ENCODE assay signal across 18 mouse cellular contexts in the genomic region with DNA sequence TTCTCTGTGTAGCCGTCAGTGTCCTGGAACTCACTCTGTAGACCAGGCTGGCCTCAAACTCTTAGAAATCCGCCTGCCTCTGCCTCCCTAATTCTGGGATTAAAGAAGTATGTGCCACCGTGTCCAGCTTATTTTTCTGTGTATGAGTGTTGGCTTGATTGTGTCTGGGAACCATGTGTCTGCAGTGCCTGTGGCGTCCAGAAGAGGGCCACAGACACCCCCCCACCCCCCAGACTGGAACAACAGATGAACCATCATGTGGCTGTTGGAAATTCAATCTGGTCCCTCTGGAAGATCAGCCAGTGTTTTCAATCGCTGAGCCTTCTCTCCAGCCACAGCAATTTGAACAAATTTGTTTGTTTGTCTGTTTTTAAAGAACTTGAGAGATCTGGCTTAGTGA. TPM values are rescaled to one million over a fixed set of nuclear protein-coding genes. Genes with fewer than 3 reads are reported as not detected.
DNase-seq lines count a peak whose midpoint lies in the region; ATAC-seq and TF ChIP-seq lines count a peak whose summit lies in the region.
"Had no signal": no experiment of that assay in that cellular context is flagged by ENCODE, and none has a peak within 500 bp of the region (broad histone marks: within the 10 kb centered on the region; RNA-seq: fewer than 3 reads in every experiment).

No protein-coding gene starts in this region.

- H3K79me2 ChIP-seq in heart, adult 2 months (replicated peaks; ENCODE audit: control insufficient read depth, insufficient read depth, low read length): no peaks in the 10 kb centered on the region

- H3K27me3 ChIP-seq in heart, adult 2 months (ENCODE audit: control insufficient read depth, insufficient read depth, low read length): no peaks in the 10 kb centered on the region
- no peaks in the 10 kb centered on the region for H3K27me3 ChIP-seq in G1E (ENCODE audit: insufficient read depth, low read length)
- H3K27me3 ChIP-seq: heart, embryonic 12.5 days; limb, embryonic 15.5 days had no signal

- no peaks in the 10 kb centered on the region for H3K4me1 ChIP-seq in heart, adult 2 months (ENCODE audit: control insufficient read depth, insufficient read depth, low read length)
- no peaks in the 10 kb centered on the region for H3K4me1 ChIP-seq in lung, adult 2 months (ENCODE audit: control insufficient read depth, insufficient read depth, low read length)
- no peaks in the 10 kb centered on the region for H3K4me1 ChIP-seq in G1E (ENCODE audit: insufficient read depth, low read depth, low read length)
- H3K4me1 ChIP-seq: limb, embryonic 15.5 days had no signal

- no peak for TF ChIP-seq EP300 in heart, adult 2 months (IDR thresholded peaks at IDR 0.05; ENCODE audit: insufficient read depth, low read depth, low read length)

- H3K4me3 ChIP-seq in heart, adult 2 months: no peak overlapping the region
- no peak overlapping the region for H3K4me3 ChIP-seq in lung, adult 2 months (replicated peaks; ENCODE audit: extremely low read depth, low read depth, low read length)
- no peak overlapping the region for H3K4me3 ChIP-seq in G1E (ENCODE audit: low read depth, low read length)
- H3K4me3 ChIP-seq: embryonic facial prominence, embryonic 10.5 days; heart, embryonic 12.5 days; limb, embryonic 15.5 days; myocyte had no signal

- H3K36me3 ChIP-seq in heart, adult 2 months (ENCODE audit: control insufficient read depth, insufficient read depth, low read length): no peaks in the 10 kb centered on the region
- no peaks in the 10 kb centered on the region for H3K36me3 ChIP-seq in G1E (replicated peaks)
- H3K36me3 ChIP-seq: embryonic facial prominence, embryonic 10.5 days; heart, embryonic 12.5 days; limb, embryonic 15.5 days had no signal

- DNase-seq in heart, adult 2 months: no peak
- DNase-seq in heart, adult 8-10 months (ENCODE audit: low spot score): no peak
- DNase-seq in lung, adult 2 months: no peak
- DNase-seq in lung, postnatal 14 days: no peak
- no peak for DNase-seq in G1E (ENCODE audit: low spot score)
- DNase-seq in right cerebral cortex, adult 2 months (ENCODE audit: low spot score in 2 of 2): no peak
- DNase-seq in kidney, postnatal 36 days: no peak
- DNase-seq: adrenal gland, postnatal 36 days; gastrocnemius, postnatal 10 days; kidney, postnatal 10 days had no signal

- peak; percentile 42 for TF ChIP-seq CTCF in heart, adult 2 months (IDR thresholded peaks at IDR 0.05)
- 0 out of 2 replicates have a peak, but pooled peaks have one; percentile 6 for TF ChIP-seq CTCF in lung, adult 2 months (IDR thresholded peaks at IDR 0.05; ENCODE audit: insufficient read depth, low read length)
- TF ChIP-seq CTCF in G1E (IDR thresholded peaks at IDR 0.05; ENCODE audit: low read depth, low read length): 0 out of 2 replicates have a peak, but pooled peaks have one; percentile 12

- intact Hi-C loops in heart, adult 2 months (cut with DNase I): no loop called here

- H3K27ac ChIP-seq in heart, adult 2 months: no peak overlapping the region
- H3K27ac ChIP-seq: embryonic facial prominence, embryonic 10.5 days; limb, embryonic 15.5 days had no signal

- WGBS in heart, adult 2 months: 50% methylated on average over 5 of the region's 5 CpGs
- 49% methylated on average over 5 of the region's 5 CpGs for WGBS in lung, adult 2 months

- ATAC-seq in G1E (ENCODE audit: extremely low read depth, insufficient number of reproducible peaks, low FRiP score, poor library complexity, severe bottlenecking): no peak
- peak; percentile 35; the same call in 1 of the 2 replicates for ATAC-seq in erythroblast, adult 5-6 weeks (replicated peaks; ENCODE audit: low FRiP score, poor library complexity, severe bottlenecking)
- ATAC-seq: CD4-positive, CD25-positive, alpha-beta regulatory T cell, adult 4 months had no signal

- no peak overlapping the region for H3K9ac ChIP-seq in heart, adult 2 months (ENCODE audit: low read depth, low read length)
- H3K9ac ChIP-seq: heart, embryonic 12.5 days; limb, embryonic 15.5 days had no signal

- no peak for TF ChIP-seq POLR2A in heart, adult 2 months (IDR thresholded peaks at IDR 0.05; ENCODE audit: insufficient read depth, low read depth, low read length)
- no peak for TF ChIP-seq POLR2A in lung, adult 2 months (IDR thresholded peaks at IDR 0.05; ENCODE audit: borderline replicate concordance, extremely low read depth, low read depth, low read length)

- no peaks in the 10 kb centered on the region for H3K9me3 ChIP-seq in G1E (replicated peaks)
- H3K9me3 ChIP-seq: embryonic facial prominence, embryonic 10.5 days; heart, embryonic 12.5 days; limb, embryonic 15.5 days had no signal

RNA-seq across cellular contexts. Expression of a gene that starts 7.2 kb away (rescaled TPM):
- 1 to 10 TPM in 1 of 2 experiments, under 1 TPM in 1; 0.32 to 1.1 TPM for total RNA-seq in heart, adult 2 months (2021)
- polyA plus RNA-seq in heart, adult 2 months (2012; rRNA removed): 1.1 and 2.8 TPM in 2 replicates
- total RNA-seq in heart, adult 8-10 months (2022): 1 to 10 TPM in 1 of 4 experiments, under 1 TPM in 3; 0.37 to 1.0 (median 0.73) TPM
- polyA plus RNA-seq in lung, adult 2 months (2012; rRNA removed): 33.9 and 34.5 TPM in 2 replicates
- 1.4 and 2.3 TPM in 2 replicates for total RNA-seq in G1E (2014; fragmentation: Nextera tagmentation)
- total RNA-seq in G1E (2017): 0.70 and 0.76 TPM in 2 replicates
- 10.2 and 12.2 TPM in 2 replicates for polyA plus RNA-seq in G1E (2012)
- total RNA-seq in erythroblast, adult 5-6 weeks (2015; ENCODE audit: low replicate concordance): not detected in 2 replicates
- 1.8 TPM in 1 of 2 replicates, not detected in the other for total RNA-seq in erythroblast, adult 5-6 weeks (2017; ENCODE audit: low replicate concordance)
- total RNA-seq: megakaryocyte, adult 5-6 weeks had no signal

RNA-seq across cellular contexts. Expression of a gene that starts 15.2 kb away (rescaled TPM):
- total RNA-seq in heart, adult 2 months (2021): 1 to 10 TPM; 6.1 to 6.7 TPM
- 15.8 and 19.5 TPM in 2 replicates for polyA plus RNA-seq in heart, adult 2 months (2012; rRNA removed)
- 1 to 10 TPM; 4.3 to 6.7 (median 5.7) TPM for total RNA-seq in heart, adult 8-10 months (2022)
- polyA plus RNA-seq in lung, adult 2 months (2012; rRNA removed): 41.0 and 46.2 TPM in 2 replicates
- total RNA-seq in G1E (2014; fragmentation: Nextera tagmentation) (22.6 and 34.0 TPM in 2 replicates), G1E (2017) (5.0 and 5.7 TPM in 2 replicates)
- polyA plus RNA-seq in G1E (2012): 10.8 and 12.0 TPM in 2 replicates
- 4.8 and 10.0 TPM in 2 replicates for total RNA-seq in erythroblast, adult 5-6 weeks (2015; ENCODE audit: low replicate concordance)
- total RNA-seq in erythroblast, adult 5-6 weeks (2017; ENCODE audit: low replicate concordance): 1.5 and 2.8 TPM in 2 replicates

RNA-seq across cellular contexts. Expression of a gene that starts 18.9 kb away (rescaled TPM):
- total RNA-seq in heart, adult 2 months (2021): 10 to 100 TPM; 13.0 to 15.4 TPM
- polyA plus RNA-seq in heart, adult 2 months (2012; rRNA removed): 11.1 and 13.5 TPM in 2 replicates
- 10 to 100 TPM; 11.9 to 16.9 (median 14.8) TPM for total RNA-seq in heart, adult 8-10 months (2022)
- 28.8 and 31.8 TPM in 2 replicates for polyA plus RNA-seq in lung, adult 2 months (2012; rRNA removed)
- 78.7 and 81.0 TPM in 2 replicates for total RNA-seq in G1E (2014; fragmentation: Nextera tagmentation)
- total RNA-seq in G1E (2017): 14.1 and 17.0 TPM in 2 replicates
- polyA plus RNA-seq in G1E (2012): 51.8 and 65.1 TPM in 2 replicates
- total RNA-seq in erythroblast, adult 5-6 weeks (2015; ENCODE audit: low replicate concordance): 16.1 and 20.2 TPM in 2 replicates
- 7.1 and 18.2 TPM in 2 replicates for total RNA-seq in erythroblast, adult 5-6 weeks (2017; ENCODE audit: low replicate concordance)

RNA-seq across cellular contexts. Expression of a gene that starts 21.4 kb away (rescaled TPM):
- under 1 TPM in 1 of 2 experiments, not detected in 1; 0.94 TPM for total RNA-seq in heart, adult 2 months (2021)
- 0.21 TPM in 1 of 2 replicates, not detected in the other for polyA plus RNA-seq in heart, adult 2 months (2012; rRNA removed)
- not detected for total RNA-seq in heart, adult 8-10 months (2022)
- polyA plus RNA-seq in lung, adult 2 months (2012; rRNA removed): 1.7 and 2.7 TPM in 2 replicates
- total RNA-seq in G1E (2014; fragmentation: Nextera tagmentation) (not detected in 2 replicates), G1E (2017) (0.44 TPM in 1 of 2 replicates, not detected in the other)
- 1.1 and 2.0 TPM in 2 replicates for polyA plus RNA-seq in G1E (2012)
- total RNA-seq in erythroblast, adult 5-6 weeks (2015; ENCODE audit: low replicate concordance): not detected in 2 replicates
- not detected in 2 replicates for total RNA-seq in erythroblast, adult 5-6 weeks (2017; ENCODE audit: low replicate concordance)
- total RNA-seq: gastrocnemius, postnatal 10 days; hematopoietic stem cell, adult 5-6 weeks; megakaryocyte, adult 5-6 weeks had no signal
- polyA plus RNA-seq: heart, embryonic 12.5 days; limb, embryonic 15.5 days had no signal

RNA-seq across cellular contexts. Expression of a gene that starts 29.3 kb away (rescaled TPM):
- 10 to 100 TPM; 41.3 to 42.5 TPM for total RNA-seq in heart, adult 2 months (2021)
- 48.3 and 57.9 TPM in 2 replicates for polyA plus RNA-seq in heart, adult 2 months (2012; rRNA removed)
- total RNA-seq in heart, adult 8-10 months (2022): 10 to 100 TPM; 34.4 to 60.5 (median 46.7) TPM
- polyA plus RNA-seq in lung, adult 2 months (2012; rRNA removed): 83.4 and 128 TPM in 2 replicates
- total RNA-seq in G1E (2014; fragmentation: Nextera tagmentation) (25.1 and 36.1 TPM in 2 replicates), G1E (2017) (27.9 and 30.8 TPM in 2 replicates)
- 10.8 and 11.4 TPM in 2 replicates for polyA plus RNA-seq in G1E (2012)
- 139 and 161 TPM in 2 replicates for total RNA-seq in erythroblast, adult 5-6 weeks (2015; ENCODE audit: low replicate concordance)
- 102 and 111 TPM in 2 replicates for total RNA-seq in erythroblast, adult 5-6 weeks (2017; ENCODE audit: low replicate concordance)
